Mouse (Mus musculus) T-cell, adult 66 days (primary cell): Measurements from ENCODE around the gene 1700019N19Rik. TPM values are rescaled to one million over a fixed set of nuclear protein-coding genes. Genes with fewer than 3 reads are reported as not detected.

Experiments
- total RNA-seq, 2 experiments: library from RNA; stranded (reverse); gene quantifications; 3 replicates in 1 of 2; 4 replicates in 1 of 2; pipeline ENCODE4 v1.2.4; 2023

Gene 1700019N19Rik
- total RNA-seq = not detected

DNA sequence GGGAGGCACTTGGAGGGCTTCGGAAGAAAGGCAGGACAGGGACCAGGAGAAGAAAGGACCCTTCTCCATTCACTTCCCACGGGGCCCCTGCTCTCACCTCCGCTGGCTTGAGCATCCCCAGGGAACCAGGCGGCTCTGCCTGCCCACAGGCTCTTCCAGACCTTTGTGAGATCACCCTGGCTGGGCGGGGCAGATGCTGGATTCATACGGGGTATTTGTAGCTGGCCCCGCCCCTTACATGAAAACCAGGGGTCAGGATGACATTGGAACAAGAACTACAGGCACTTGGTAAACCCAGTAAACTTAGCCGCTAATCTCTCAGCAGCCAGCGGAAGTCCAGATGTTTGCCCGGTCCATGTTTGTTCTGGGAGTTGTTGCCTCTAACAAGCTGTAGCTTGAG lies at the start of gene 1700019N19Rik:
TSS of gene 1700019N19Rik (minus strand) at position 178 of the 400 bp plus-strand sequence.

DNA sequence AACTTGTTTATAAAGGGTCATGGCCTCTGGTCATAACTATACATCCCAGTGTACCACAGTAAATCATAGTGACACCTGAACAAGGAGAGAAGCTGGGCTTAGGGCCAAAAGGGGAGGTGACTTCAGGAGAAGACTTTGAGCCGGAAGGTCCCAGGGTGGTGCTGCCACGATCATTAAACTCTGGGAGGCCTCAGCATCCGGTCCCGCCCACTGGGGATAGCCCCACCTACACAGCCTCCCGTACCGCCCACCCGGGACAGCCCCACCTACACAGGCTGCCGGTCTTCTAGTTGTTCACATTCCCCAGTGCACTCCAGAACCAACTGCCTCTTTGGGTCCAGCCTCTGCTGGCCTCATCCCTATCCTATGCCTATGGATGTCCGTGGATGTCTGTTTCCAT lies 34.8 kb downstream of the 1700019N19Rik start, which contains the start of gene Pnliprp2:
TSS of gene Pnliprp2 (plus strand) at position 297 of the 400 bp plus-strand sequence.

Other genes starting within 250 kb of the 1700019N19Rik start
- gene Pnlip, start 142.0 kb downstream of the 1700019N19Rik start, total RNA-seq = not detected
- gene Pnliprp1, start 65.6 kb downstream of the 1700019N19Rik start, total RNA-seq = not detected
- gene Pnliprp2, start 34.7 kb downstream of the 1700019N19Rik start, total RNA-seq = not detected
- not detected for gene Eno4, start 149.0 kb upstream of the 1700019N19Rik start, total RNA-seq
- 1 to 10 TPM; 1.5 to 1.8 TPM for gene Hspa12a, start 149.2 kb upstream of the 1700019N19Rik start, total RNA-seq